Mouse (Mus musculus) layer of hippocampus, postnatal 25 days (tissue): ENCODE results near the gene Ube2l6. TPM values are rescaled to one million over a fixed set of nuclear protein-coding genes. Genes with fewer than 3 reads are reported as not detected.

Source experiments
- DNase-seq, 2 experiments: peaks; one replicate each; pipeline ENCODE4 v3.0.0; 2022; ENCODE audit warnings: mixed read lengths in 2 of 2, low spot score in 1 of 2; ENCODE audit errors: extremely low spot score in 1 of 2
- total RNA-seq, 2 experiments: library from RNA; stranded (reverse); gene quantifications; 2 replicates each; pipeline ENCODE4 v1.2.3; 2021

Gene Ube2l6
- total RNA-seq: 1 to 10 TPM; 3.9 to 4.3 TPM

- DNase-seq: peak; percentile 46 to 48
Observed at GRCm38 (mm10) chr2:84798493-84798921, at the start of gene Ube2l6. Gene Ube2l6, plus strand, starts transcription at chr2:84798828.

GRCm38 (mm10) chr2:84750115-84750514 lies 48.5 kb upstream of the Ube2l6 start:
- DNase-seq: no peak

- no peak for DNase-seq
Observed at GRCm38 (mm10) chr2:84756245-84756644, 42.4 kb upstream of the Ube2l6 start.

GRCm38 (mm10) chr2:84757026-84757682 lies 41.5 kb upstream of the Ube2l6 start:
- no peak for DNase-seq

- no peak for DNase-seq
Observed at GRCm38 (mm10) chr2:84758542-84759127, 40.0 kb upstream of the Ube2l6 start.

- DNase-seq: no peak
Observed at GRCm38 (mm10) chr2:84760777-84761176, 37.9 kb upstream of the Ube2l6 start.

- DNase-seq: no peak
Observed at GRCm38 (mm10) chr2:84761309-84761708, 37.3 kb upstream of the Ube2l6 start.

- DNase-seq: no peak
Observed at GRCm38 (mm10) chr2:84761840-84762239, 36.8 kb upstream of the Ube2l6 start.

- DNase-seq: no peak
Observed at GRCm38 (mm10) chr2:84762295-84762694, 36.3 kb upstream of the Ube2l6 start.

GRCm38 (mm10) chr2:84762818-84763217 lies 35.8 kb upstream of the Ube2l6 start:
- no peak for DNase-seq

GRCm38 (mm10) chr2:84770501-84770900 lies 28.1 kb upstream of the Ube2l6 start:
- no peak for DNase-seq

GRCm38 (mm10) chr2:84772454-84772853 lies 26.2 kb upstream of the Ube2l6 start:
- no peak for DNase-seq

- no peak for DNase-seq
Observed at GRCm38 (mm10) chr2:84773195-84773594, 25.4 kb upstream of the Ube2l6 start.

- DNase-seq: peak in 1 of 2 experiments; percentile 9
Observed at GRCm38 (mm10) chr2:84774751-84775150, 23.9 kb upstream of the Ube2l6 start.

GRCm38 (mm10) chr2:84775241-84775640 lies 23.4 kb upstream of the Ube2l6 start, which contains the start of gene Serping1:
Gene Serping1, minus strand, starts transcription at chr2:84775444.
- DNase-seq: no peak

GRCm38 (mm10) chr2:84775665-84776064 lies 23.0 kb upstream of the Ube2l6 start:
- no peak for DNase-seq

GRCm38 (mm10) chr2:84777706-84778105 lies 20.9 kb upstream of the Ube2l6 start:
- no peak for DNase-seq

- DNase-seq: no peak
Observed at GRCm38 (mm10) chr2:84779210-84779609, 19.4 kb upstream of the Ube2l6 start.

GRCm38 (mm10) chr2:84783315-84783714 lies 15.3 kb upstream of the Ube2l6 start:
- no peak for DNase-seq

- DNase-seq: no peak
Observed at GRCm38 (mm10) chr2:84783840-84784566, 14.6 kb upstream of the Ube2l6 start.

- DNase-seq: no peak
Observed at GRCm38 (mm10) chr2:84788316-84788715, 10.3 kb upstream of the Ube2l6 start.
